Mouse (Mus musculus): ENCODE measurements around the gene Neurl3.

- TF ChIP-seq ZC3H11A (IDR thresholded peaks at IDR 0.05; ENCODE audit: borderline replicate concordance, low read depth, low read length) (no peak), ZNF384 (IDR thresholded peaks at IDR 0.05; ENCODE audit: low read depth, low read length) (no peak), HCFC1 (IDR thresholded peaks at IDR 0.05; ENCODE audit: borderline replicate concordance, insufficient read depth, low read length) (no peak)
These were observed 29.7 kb downstream of the Neurl3 start for GRCm38 (mm10) chr1:36244828-36245215.
